Mouse (Mus musculus) testis, adult 2 months (tissue): ENCODE measurements around the gene Agmat.

Experiments
- CTCF ChIP-seq: fragments of 200-500 bp; IDR thresholded peaks from 2 replicates; pipeline ENCODE4 v1.5.1; 2012; ENCODE audit warnings: low read depth, mild to moderate bottlenecking, inconsistent platforms, low read length, moderate library complexity; ENCODE audit not compliant: control insufficient read depth, insufficient read depth, insufficient replicate concordance
- POLR2A ChIP-seq: fragments of 200-500 bp; IDR thresholded peaks from 2 replicates; pipeline ENCODE4 v1.6.1; 2012; ENCODE audit warnings: low read depth, mild to moderate bottlenecking, inconsistent platforms, low read length, moderate library complexity; ENCODE audit not compliant: control insufficient read depth

DNA sequence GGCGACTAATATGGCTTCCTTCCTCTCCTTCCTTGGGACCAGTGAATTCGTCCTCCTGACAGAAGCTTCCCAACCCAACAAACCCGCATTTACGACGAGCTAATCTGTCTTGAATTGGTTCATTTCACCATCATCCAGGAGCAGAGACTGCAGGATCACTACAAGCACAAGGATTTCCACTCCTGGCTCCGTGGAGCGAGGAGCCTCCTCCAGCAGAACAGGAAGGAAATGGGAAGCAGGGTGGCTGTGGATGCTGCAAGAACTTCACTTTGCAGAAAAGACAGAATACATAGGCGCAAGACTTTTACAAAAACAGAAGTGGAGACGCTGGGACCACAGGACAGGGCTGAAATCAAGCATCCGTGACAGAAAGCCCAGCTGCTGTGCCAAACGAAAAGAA lies 21.9 kb upstream of the Agmat start:
- TF ChIP-seq CTCF (no peak), POLR2A (no peak)
